Mouse (Mus musculus): ENCODE results near the gene Kdm2a. TPM values are rescaled to one million over a fixed set of nuclear protein-coding genes. Genes with fewer than 3 reads are reported as not detected.

Gene Kdm2a
- total and polyA plus RNA-seq, 3 experiments, result 17.3 to 51.9 (median 23.1) TPM

- H3K4me3 ChIP-seq (replicated peaks in 1 of 3; ENCODE audit: low read depth in 2 of 3, low read length in 2 of 3, poor library complexity in 1 of 3), result peak within 1 kb of the TSS; percentile 73 to 82 (median 81)
- DNase-seq (ENCODE audit: extremely low read depth), result peak; percentile 89
- peak within 1 kb of the TSS; percentile 67 for H3K4me2 ChIP-seq (ENCODE audit: insufficient read depth, low read depth, poor library complexity, severe bottlenecking)
- H3K9ac ChIP-seq (ENCODE audit: insufficient read depth, low read depth), result peak within 1 kb of the TSS; percentile 41
- H3K79me2 ChIP-seq (replicated peaks; ENCODE audit: control insufficient read depth, extremely low read depth, insufficient read depth, poor library complexity, severe bottlenecking), result peaks cover 14% of the 10 kb centered on the region; the same call in 1 of the 2 replicates
- dilution Hi-C loops (cut with MboI; ENCODE audit: extremely low pct_ligation_motif_present, extremely low pct_unique_long_range_greater_than_20kb, low sequenced_read_pairs), result no loop called here
- no peaks in the 10 kb centered on the region for H3K27me3 ChIP-seq (replicated peaks)
- H3K9me3 ChIP-seq (replicated peaks; ENCODE audit: low read length), result peaks cover 13% of the 10 kb centered on the region
- peak within 1 kb of the TSS; percentile 77 for H3K27ac ChIP-seq (ENCODE audit: insufficient read depth, low read depth)
- in situ Hi-C loops (cut with MboI; ENCODE audit: low pct_ligation_motif_present, low pct_unique_long_range_greater_than_20kb, low sequenced_read_pairs), result no loop called here
- peaks cover 20 to 62% of the 10 kb centered on the region in 2 experiments for H3K4me1 ChIP-seq (ENCODE audit: control insufficient read depth in 1 of 2, insufficient read depth in 2 of 2)
- H3K36me3 ChIP-seq (replicated peaks in 1 of 2; ENCODE audit: control insufficient read depth in 1 of 2, insufficient read depth in 1 of 2, low read length in 1 of 2), result peaks cover 41 to 73% of the 10 kb centered on the region in 2 experiments
- TF ChIP-seq GABPA (IDR thresholded peaks at IDR 0.05; ENCODE audit: insufficient replicate concordance, low read depth, low read length) (no peak), PAX5 (IDR thresholded peaks at IDR 0.05; ENCODE audit: low read length) (no peak), RAD21 (IDR thresholded peaks at IDR 0.05; ENCODE audit: low read depth, low read length) (peak; percentile 66), CHD2 (IDR thresholded peaks at IDR 0.05; ENCODE audit: low read length) (no peak), UBTF (IDR thresholded peaks at IDR 0.05; ENCODE audit: low read depth, low read length) (no peak), MYC (IDR thresholded peaks at IDR 0.05; ENCODE audit: low read depth, low read length) (no peak), HCFC1 (IDR thresholded peaks at IDR 0.05; ENCODE audit: low read depth, low read length) (peak; percentile 57), MAX (IDR thresholded peaks at IDR 0.05; ENCODE audit: low read length) (no peak; the same call in 1 of the 2 replicates), USF2 (conservative IDR thresholded peaks at IDR 0.05; ENCODE audit: low read depth, low read length) (no peak), JUN (IDR thresholded peaks at IDR 0.05; ENCODE audit: insufficient read depth, low read depth, low read length) (no peak), KAT2A (IDR thresholded peaks at IDR 0.05; ENCODE audit: insufficient replicate concordance, low read length) (no peak), ETS1 (conservative IDR thresholded peaks at IDR 0.05; ENCODE audit: low read depth, low read length) (no peak), BHLHE40 (IDR thresholded peaks at IDR 0.05; ENCODE audit: low read depth, low read length) (peak; percentile 36; the same call in 1 of the 2 replicates), MAZ (IDR thresholded peaks at IDR 0.05; ENCODE audit: low read depth, low read length) (peak; percentile 98), ZNF384 (IDR thresholded peaks at IDR 0.05; ENCODE audit: low read depth, low read length) (no peak), CTCF (conservative IDR thresholded peaks at IDR 0.05 in 1 of 2, IDR thresholded peaks at IDR 0.05 in 1 of 2; ENCODE audit: low read depth in 2 of 2, low read length in 2 of 2) (peak; percentile 20 to 85; a peak in 2 of 4 replicates), SIN3A (IDR thresholded peaks at IDR 0.05; ENCODE audit: low read length) (peak; percentile 55; the same call in 1 of the 2 replicates), ZMIZ1 (IDR thresholded peaks at IDR 0.05; ENCODE audit: low read depth, low read length) (no peak), USF1 (IDR thresholded peaks at IDR 0.05; ENCODE audit: low read depth, low read length) (no peak), MAFK (IDR thresholded peaks at IDR 0.05; ENCODE audit: insufficient replicate concordance, low read length) (no peak), TBP (conservative IDR thresholded peaks at IDR 0.05; ENCODE audit: low read depth, low read length) (no peak), CHD1 (IDR thresholded peaks at IDR 0.05; ENCODE audit: low read depth, low read length) (no peak), IRF4 (IDR thresholded peaks at IDR 0.05; ENCODE audit: low read depth, low read length) (peak; percentile 53; the same call in 1 of the 2 replicates), E2F4 (IDR thresholded peaks at IDR 0.05; ENCODE audit: insufficient replicate concordance, low read depth, low read length) (no peak), MXI1 (IDR thresholded peaks at IDR 0.05; ENCODE audit: low read depth, low read length) (peak; percentile 98), NELFE (IDR thresholded peaks at IDR 0.05; ENCODE audit: low read depth, low read length) (peak; percentile 36; the same call in 1 of the 2 replicates), NRF1 (IDR thresholded peaks at IDR 0.05; ENCODE audit: low read depth, low read length) (peak; percentile 72), SMC3 (IDR thresholded peaks at IDR 0.05; ENCODE audit: low read depth, low read length) (peak; percentile 74), JUND (conservative IDR thresholded peaks at IDR 0.05; ENCODE audit: low read depth, low read length) (no peak), RCOR1 (conservative IDR thresholded peaks at IDR 0.05; ENCODE audit: low read depth, low read length) (no peak), ZC3H11A (IDR thresholded peaks at IDR 0.05; ENCODE audit: low read depth, low read length) (no peak), EP300 (IDR thresholded peaks at IDR 0.05; ENCODE audit: low read length) (no peak), POLR2A (IDR thresholded peaks at IDR 0.05; ENCODE audit: low read depth, low read length) (peak; percentile 59), POLR2AphosphoS2 (IDR thresholded peaks at IDR 0.05; ENCODE audit: low read depth, low read length) (peak; percentile 24; the same call in 1 of the 2 replicates), ZKSCAN1 (IDR thresholded peaks at IDR 0.05; ENCODE audit: borderline replicate concordance, low read depth, low read length) (no peak), TCF12 (IDR thresholded peaks at IDR 0.05; ENCODE audit: low read depth, low read length) (peak; percentile 56), MEF2A (IDR thresholded peaks at IDR 0.05; ENCODE audit: borderline replicate concordance, low read depth, low read length) (peak; percentile 39; the same call in 1 of the 2 replicates), ELF1 (IDR thresholded peaks at IDR 0.05; ENCODE audit: low read depth, low read length) (peak; percentile 83)
These were observed 115.1 kb downstream of the Kdm2a start, which contains the start of gene Ankrd13d for GRCm38 (mm10) chr19:4282898-4283553. TSS of gene Ankrd13d (minus strand) at chr19:4283137.
